Mouse (Mus musculus) stomach, embryonic 16.5 days (tissue): Measurements from ENCODE around the gene Tmem150a. TPM values are rescaled to one million over a fixed set of nuclear protein-coding genes. Genes with fewer than 3 reads are reported as not detected.

ENCODE experiments used
- ATAC-seq: fragments of 200-750 bp; cut with Nextera tagmentation; 2 replicates; pipeline ENCODE4 v1.8.0; 2017; ENCODE audit warnings: moderate number of reproducible peaks, moderate TSS enrichment; ENCODE audit not compliant: insufficient read depth, low FRiP score
- H3K27ac ChIP-seq: fragments of 300-500 bp; sonication (generic); 2 replicates; pipeline ENCODE4 v1.5.1; 2014; ENCODE audit warnings: low read length
- H3K27me3 ChIP-seq: fragments of 300-500 bp; sonication (generic); 2 replicates; pipeline ENCODE4 v1.6.1; 2014; ENCODE audit warnings: low read length, control low read depth, mixed read lengths; ENCODE audit not compliant: control insufficient read depth, insufficient read depth
- H3K36me3 ChIP-seq: fragments of 300-500 bp; sonication (generic); 2 replicates; pipeline ENCODE4 v1.6.1; 2014; ENCODE audit warnings: low read length; ENCODE audit not compliant: control insufficient read depth, insufficient read depth
- H3K4me1 ChIP-seq: fragments of 300-500 bp; sonication (generic); 2 replicates; pipeline ENCODE4 v1.6.1; 2014; ENCODE audit warnings: low read length, control low read depth, mixed read lengths; ENCODE audit not compliant: control insufficient read depth, insufficient read depth
- H3K4me2 ChIP-seq: fragments of 300-500 bp; sonication (generic); 2 replicates; pipeline ENCODE4 v1.6.1; 2014; ENCODE audit warnings: low read depth, low read length, mixed read lengths
- H3K4me3 ChIP-seq: fragments of 300-500 bp; sonication (generic); replicated peaks from 2 replicates; pipeline ENCODE4 v1.5.1; 2014; ENCODE audit warnings: mild to moderate bottlenecking, low read length
- H3K9ac ChIP-seq: fragments of 300-500 bp; sonication (generic); 2 replicates; pipeline ENCODE4 v1.6.1; 2014; ENCODE audit warnings: low read length
- H3K9me3 ChIP-seq: fragments of 300-500 bp; sonication (generic); replicated peaks from 2 replicates; pipeline ENCODE4 v1.6.1; 2016; ENCODE audit warnings: low read length, control low read depth; ENCODE audit not compliant: control insufficient read depth
- WGBS: fragments of 180-500 bp; shearing (Covaris S2); extraction: QIAGEN DNeasy Blood & Tissue Kit; methylation state at CpG from one replicate; pipeline ENCODE4 v1.1.7; 2014; 5-methylcytosine and 5-hydroxymethylcytosine counted together
- polyA plus RNA-seq: library from polyadenylated mRNA; unstranded; fragments of >200 nt; fragmentation: Nextera tagmentation; extraction: Ambion mirVana; gene quantifications from 2 replicates; pipeline ENCODE4 v1.2.1, GENCODE M21; 2015

Gene Tmem150a
- polyA plus RNA-seq, 1 experiment from 2014 or later = 18.5 TPM

- no peak for ATAC-seq
- Histone ChIP-seq H3K4me2 (no peak overlapping the region), H3K9me3 (no peaks in the 10 kb centered on the region), H3K4me1 (peaks cover 15% of the 10 kb centered on the region), H3K4me3 (no peak overlapping the region), H3K36me3 (no peaks in the 10 kb centered on the region), H3K27ac (no peak overlapping the region), H3K9ac (no peak overlapping the region), H3K27me3 (no peaks in the 10 kb centered on the region)
- 64% methylated on average over 3 of the region's 3 CpGs for WGBS
Measured at GRCm38 (mm10) chr6:72366304-72366703, 11.1 kb downstream of the Tmem150a start.

GRCm38 (mm10) chr6:72366844-72367443 is 11.7 kb downstream of the Tmem150a start, which contains the start of gene Rnf181:
Rnf181 (minus strand) TSS chr6:72366956.
- no peak within 1 kb of the TSS for H3K27ac ChIP-seq
- H3K9me3 ChIP-seq = no peaks in the 10 kb centered on the region
- H3K4me1 ChIP-seq = peaks cover 13% of the 10 kb centered on the region
- no peak for ATAC-seq
- H3K36me3 ChIP-seq = no peaks in the 10 kb centered on the region
- H3K4me2 ChIP-seq = no peak within 1 kb of the TSS
- no peak within 1 kb of the TSS for H3K4me3 ChIP-seq
- no peaks in the 10 kb centered on the region for H3K27me3 ChIP-seq
- H3K9ac ChIP-seq = no peak within 1 kb of the TSS
- WGBS = 75% methylated on average over 4 of the region's 4 CpGs

- H3K4me2 ChIP-seq = no peak overlapping the region
- WGBS = 80% methylated on average over 4 of the region's 4 CpGs
- H3K4me3 ChIP-seq = no peak overlapping the region
- no peak for ATAC-seq
- no peaks in the 10 kb centered on the region for H3K9me3 ChIP-seq
- H3K27ac ChIP-seq = no peak overlapping the region
- no peaks in the 10 kb centered on the region for H3K36me3 ChIP-seq
- H3K4me1 ChIP-seq = peaks cover 13% of the 10 kb centered on the region
- no peaks in the 10 kb centered on the region for H3K27me3 ChIP-seq
- H3K9ac ChIP-seq = no peak overlapping the region
Measured at GRCm38 (mm10) chr6:72367460-72367974, 12.3 kb downstream of the Tmem150a start.

- no peak overlapping the region for H3K4me2 ChIP-seq
- ATAC-seq = no peak
- H3K4me1 ChIP-seq = peaks cover 21% of the 10 kb centered on the region
- H3K27me3 ChIP-seq = no peaks in the 10 kb centered on the region
- no peak overlapping the region for H3K27ac ChIP-seq
- 80% methylated on average over 4 of the region's 4 CpGs for WGBS
- H3K9me3 ChIP-seq = no peaks in the 10 kb centered on the region
- H3K36me3 ChIP-seq = no peaks in the 10 kb centered on the region
- no peak overlapping the region for H3K9ac ChIP-seq
- H3K4me3 ChIP-seq = no peak overlapping the region
Measured at GRCm38 (mm10) chr6:72369557-72369956, 14.3 kb downstream of the Tmem150a start.

- H3K27me3 ChIP-seq = no peaks in the 10 kb centered on the region
- no peaks in the 10 kb centered on the region for H3K9me3 ChIP-seq
- 70% methylated on average over 12 of the region's 12 CpGs for WGBS
- no peak overlapping the region for H3K4me3 ChIP-seq
- H3K9ac ChIP-seq = no peak overlapping the region
- H3K27ac ChIP-seq = peak overlapping the region; percentile 86
- ATAC-seq = no peak
- H3K36me3 ChIP-seq = no peaks in the 10 kb centered on the region
- no peak overlapping the region for H3K4me2 ChIP-seq
- peaks cover 24% of the 10 kb centered on the region for H3K4me1 ChIP-seq
Measured at GRCm38 (mm10) chr6:72370091-72370490, 14.8 kb downstream of the Tmem150a start.

- ATAC-seq = peak; percentile 56; the same call in 1 of the 2 replicates
- H3K9me3 ChIP-seq = no peaks in the 10 kb centered on the region
- peak overlapping the region; percentile 58; the same call in 1 of the 2 replicates for H3K9ac ChIP-seq
- WGBS = 30% methylated on average over 5 of the region's 5 CpGs
- no peaks in the 10 kb centered on the region for H3K27me3 ChIP-seq
- no peak overlapping the region for H3K4me3 ChIP-seq
- H3K27ac ChIP-seq = peak overlapping the region; percentile 86
- H3K4me2 ChIP-seq = no peak overlapping the region
- peaks cover 24% of the 10 kb centered on the region for H3K4me1 ChIP-seq
- no peaks in the 10 kb centered on the region for H3K36me3 ChIP-seq
Measured at GRCm38 (mm10) chr6:72371147-72371546, 15.9 kb downstream of the Tmem150a start.

- ATAC-seq = 0 out of 2 replicates have a peak, but pooled peaks have one; percentile 10
- no peak overlapping the region for H3K4me3 ChIP-seq
- peak overlapping the region; percentile 58; the same call in 1 of the 2 replicates for H3K9ac ChIP-seq
- H3K27me3 ChIP-seq = no peaks in the 10 kb centered on the region
- WGBS = 18% methylated on average over 1 of the region's 1 CpGs
- no peaks in the 10 kb centered on the region for H3K36me3 ChIP-seq
- H3K27ac ChIP-seq = peak overlapping the region; percentile 86
- peaks cover 24% of the 10 kb centered on the region for H3K4me1 ChIP-seq
- no peak overlapping the region for H3K4me2 ChIP-seq
- H3K9me3 ChIP-seq = no peaks in the 10 kb centered on the region
Measured at GRCm38 (mm10) chr6:72371571-72371970, 16.3 kb downstream of the Tmem150a start.

GRCm38 (mm10) chr6:72373184-72373583 is 17.9 kb downstream of the Tmem150a start:
- Histone ChIP-seq H3K9me3 (no peaks in the 10 kb centered on the region), H3K4me3 (no peak overlapping the region), H3K36me3 (no peaks in the 10 kb centered on the region), H3K4me2 (no peak overlapping the region), H3K27me3 (no peaks in the 10 kb centered on the region), H3K9ac (no peak overlapping the region), H3K4me1 (peaks cover 24% of the 10 kb centered on the region), H3K27ac (no peak overlapping the region)
- no peak for ATAC-seq
- WGBS = 67% methylated on average over 4 of the region's 4 CpGs

GRCm38 (mm10) chr6:72374206-72374605 is 19.0 kb downstream of the Tmem150a start:
- peaks cover 24% of the 10 kb centered on the region for H3K4me1 ChIP-seq
- H3K36me3 ChIP-seq = no peaks in the 10 kb centered on the region
- H3K27ac ChIP-seq = no peak overlapping the region
- H3K4me2 ChIP-seq = no peak overlapping the region
- H3K9me3 ChIP-seq = no peaks in the 10 kb centered on the region
- WGBS = 49% methylated on average over 7 of the region's 7 CpGs
- H3K9ac ChIP-seq = no peak overlapping the region
- ATAC-seq = no peak; the same call in 1 of the 2 replicates
- H3K4me3 ChIP-seq = no peak overlapping the region
- no peaks in the 10 kb centered on the region for H3K27me3 ChIP-seq
